Mouse (Mus musculus) limb, embryonic 13.5 days (tissue): ENCODE measurements at regions not wholly inside any gene's neighbourhood (a gene's known extent, or its start where the extent isn't known, plus 50 kb on each side); places are given as distances from the start of the nearest gene placed in this dataset.
"Not testable (repeated sequence)": the region's sequence is repeated elsewhere in the genome, so short reads cannot be mapped to it uniquely, and the experiment has no call there.

ENCODE experiments used
- ATAC-seq: fragments of 200-750 bp; cut with Nextera tagmentation; 2 replicates; pipeline ENCODE4 v1.8.0; 2017; ENCODE audit warnings: low read depth, moderate number of reproducible peaks, moderate TSS enrichment; ENCODE audit not compliant: low FRiP score
- H3K27ac ChIP-seq: fragments of 300-500 bp; sonication (generic); 2 replicates; pipeline ENCODE4 v1.5.1; 2015; ENCODE audit warnings: inconsistent platforms, mild to moderate bottlenecking, moderate library complexity
- H3K27me3 ChIP-seq: fragments of 300-500 bp; sonication (generic); 2 replicates; pipeline ENCODE4 v1.6.1; 2015; ENCODE audit warnings: mild to moderate bottlenecking, inconsistent platforms
- H3K36me3 ChIP-seq: fragments of 300-500 bp; sonication (generic); 2 replicates; pipeline ENCODE4 v1.6.1; 2015; ENCODE audit warnings: inconsistent platforms, mild to moderate bottlenecking, moderate library complexity
- H3K4me1 ChIP-seq: fragments of 300-500 bp; sonication (generic); 2 replicates; pipeline ENCODE4 v1.6.1; 2015; ENCODE audit warnings: inconsistent platforms
- H3K4me2 ChIP-seq: fragments of 300-500 bp; sonication (generic); replicated peaks from 2 replicates; pipeline ENCODE4 v1.6.1; 2015; ENCODE audit warnings: inconsistent platforms, mild to moderate bottlenecking, moderate library complexity
- H3K4me3 ChIP-seq: fragments of 300-500 bp; sonication (generic); 2 replicates; pipeline ENCODE4 v1.5.1; 2015; ENCODE audit warnings: moderate library complexity, mild to moderate bottlenecking, inconsistent platforms
- H3K9ac ChIP-seq: fragments of 300-500 bp; sonication (generic); 2 replicates; pipeline ENCODE4 v1.6.1; 2015; ENCODE audit warnings: mild to moderate bottlenecking, inconsistent platforms
- H3K9me3 ChIP-seq: fragments of 300-500 bp; sonication (generic); 2 replicates; pipeline ENCODE4 v1.6.1; 2016; ENCODE audit warnings: inconsistent platforms
- WGBS: fragments of 180-500 bp; shearing (Covaris S2); methylation state at CpG from one replicate; pipeline ENCODE4 v1.1.7; 2015; 5-methylcytosine and 5-hydroxymethylcytosine counted together

- Histone ChIP-seq H3K4me2 (no peak overlapping the region), H3K4me1 (no peaks in the 10 kb centered on the region), H3K9ac (no peak overlapping the region), H3K4me3 (no peak overlapping the region), H3K27ac (no peak overlapping the region), H3K27me3 (no peaks in the 10 kb centered on the region), H3K36me3 (no peaks in the 10 kb centered on the region), H3K9me3 (no peaks in the 10 kb centered on the region)
- ATAC-seq, result no peak
- WGBS, result 79% methylated on average over 1 of the region's 1 CpGs
These were observed 436.6 kb upstream of the Cdh5 start for GRCm38 (mm10) chr8:103664796-103665195.

GRCm38 (mm10) chr8:103686233-103686632, 415.2 kb upstream of the Cdh5 start:
- H3K4me3 ChIP-seq, H3K36me3 ChIP-seq, H3K27ac ChIP-seq, H3K9ac ChIP-seq, H3K27me3 ChIP-seq, H3K9me3 ChIP-seq, H3K4me2 ChIP-seq, ATAC-seq: not testable (repeated sequence)
- 81% methylated on average over 5 of the region's 5 CpGs for WGBS
- 0 out of 2 replicates have a peak, but pooled peaks cover 12% of the 10 kb centered on the region for H3K4me1 ChIP-seq

GRCm38 (mm10) chr8:103690438-103690837, 411.0 kb upstream of the Cdh5 start:
- Histone ChIP-seq H3K4me1 (peaks cover 26% of the 10 kb centered on the region), H3K36me3 (no peaks in the 10 kb centered on the region), H3K27me3 (no peaks in the 10 kb centered on the region), H3K4me3 (no peak overlapping the region), H3K4me2 (no peak overlapping the region), H3K9ac (no peak overlapping the region), H3K9me3 (no peaks in the 10 kb centered on the region), H3K27ac (peak overlapping the region; percentile 29; the same call in 1 of the 2 replicates)
- ATAC-seq, result peak; percentile 64
- 26% methylated on average over 1 of the region's 1 CpGs for WGBS

- WGBS, result 93% methylated on average over 8 of the region's 8 CpGs
- Histone ChIP-seq H3K4me1 (peaks cover 26% of the 10 kb centered on the region), H3K9ac (no peak overlapping the region), H3K36me3 (no peaks in the 10 kb centered on the region), H3K27ac (no peak overlapping the region), H3K9me3 (0 out of 2 replicates have a peak, but pooled peaks cover 5% of the 10 kb centered on the region), H3K4me2 (no peak overlapping the region), H3K27me3 (no peaks in the 10 kb centered on the region), H3K4me3 (no peak overlapping the region)
- no peak for ATAC-seq
These were observed 407.9 kb upstream of the Cdh5 start for GRCm38 (mm10) chr8:103693531-103693930.

GRCm38 (mm10) chr8:103694331-103694891, 407.0 kb upstream of the Cdh5 start:
- H3K4me1 ChIP-seq, result peaks cover 26% of the 10 kb centered on the region
- H3K9me3 ChIP-seq, result 0 out of 2 replicates have a peak, but pooled peaks cover 5% of the 10 kb centered on the region
- ATAC-seq, result peak; percentile 82
- no peaks in the 10 kb centered on the region for H3K27me3 ChIP-seq
- no peak overlapping the region for H3K9ac ChIP-seq
- H3K4me2 ChIP-seq, result peak overlapping the region; percentile 36
- no peaks in the 10 kb centered on the region for H3K36me3 ChIP-seq
- 13% methylated on average over 7 of the region's 7 CpGs for WGBS
- no peak overlapping the region for H3K4me3 ChIP-seq
- peak overlapping the region; percentile 39; the same call in 1 of the 2 replicates for H3K27ac ChIP-seq

GRCm38 (mm10) chr8:103699016-103699520, 402.4 kb upstream of the Cdh5 start:
- Histone ChIP-seq H3K4me2 (no peak overlapping the region), H3K9me3 (0 out of 2 replicates have a peak, but pooled peaks cover 5% of the 10 kb centered on the region), H3K9ac (no peak overlapping the region), H3K27me3 (no peaks in the 10 kb centered on the region), H3K36me3 (no peaks in the 10 kb centered on the region), H3K4me3 (no peak overlapping the region), H3K27ac (no peak overlapping the region), H3K4me1 (peaks cover 9% of the 10 kb centered on the region)
- ATAC-seq, result no peak
- 87% methylated on average over 1 of the region's 1 CpGs for WGBS

GRCm38 (mm10) chr8:103702236-103702635, 399.2 kb upstream of the Cdh5 start:
- no peak overlapping the region for H3K4me2 ChIP-seq
- H3K4me3 ChIP-seq, result no peak overlapping the region
- no peaks in the 10 kb centered on the region for H3K27me3 ChIP-seq
- no peaks in the 10 kb centered on the region for H3K36me3 ChIP-seq
- no peaks in the 10 kb centered on the region for H3K4me1 ChIP-seq
- peaks cover 15% of the 10 kb centered on the region for H3K9me3 ChIP-seq
- no peak overlapping the region for H3K9ac ChIP-seq
- 71% methylated on average over 2 of the region's 2 CpGs for WGBS
- no peak overlapping the region for H3K27ac ChIP-seq
- no peak for ATAC-seq

- H3K9ac ChIP-seq, result no peak overlapping the region
- H3K4me3 ChIP-seq, result no peak overlapping the region
- H3K36me3 ChIP-seq, result no peaks in the 10 kb centered on the region
- H3K9me3 ChIP-seq, result peaks cover 11% of the 10 kb centered on the region
- no peak overlapping the region for H3K27ac ChIP-seq
- 78% methylated on average over 2 of the region's 2 CpGs for WGBS
- H3K27me3 ChIP-seq, result no peaks in the 10 kb centered on the region
- ATAC-seq, result no peak
- no peak overlapping the region for H3K4me2 ChIP-seq
- no peaks in the 10 kb centered on the region for H3K4me1 ChIP-seq
These were observed 395.3 kb upstream of the Cdh5 start for GRCm38 (mm10) chr8:103706084-103706483.

GRCm38 (mm10) chr8:103710871-103711270, 390.6 kb upstream of the Cdh5 start:
- H3K27ac ChIP-seq, H3K4me1 ChIP-seq, H3K4me2 ChIP-seq, ATAC-seq, H3K9ac ChIP-seq, H3K4me3 ChIP-seq, H3K27me3 ChIP-seq, H3K36me3 ChIP-seq: not testable (repeated sequence)
- peaks cover 11% of the 10 kb centered on the region for H3K9me3 ChIP-seq
- 91% methylated on average over 7 of the region's 7 CpGs for WGBS

GRCm38 (mm10) chr8:103717723-103718122, 383.7 kb upstream of the Cdh5 start:
- H3K4me2 ChIP-seq, result no peak overlapping the region
- H3K9me3 ChIP-seq, result no peaks in the 10 kb centered on the region
- no peak for ATAC-seq
- no peaks in the 10 kb centered on the region for H3K4me1 ChIP-seq
- no peaks in the 10 kb centered on the region for H3K36me3 ChIP-seq
- no peak overlapping the region for H3K4me3 ChIP-seq
- 77% methylated on average over 4 of the region's 4 CpGs for WGBS
- H3K27ac ChIP-seq, result no peak overlapping the region
- H3K9ac ChIP-seq, result no peak overlapping the region
- H3K27me3 ChIP-seq, result no peaks in the 10 kb centered on the region

- 88% methylated on average over 3 of the region's 3 CpGs for WGBS
- Histone ChIP-seq H3K9me3 (no peaks in the 10 kb centered on the region), H3K27me3 (no peaks in the 10 kb centered on the region), H3K27ac (no peak overlapping the region), H3K4me3 (no peak overlapping the region), H3K36me3 (no peaks in the 10 kb centered on the region), H3K9ac (no peak overlapping the region), H3K4me1 (no peaks in the 10 kb centered on the region), H3K4me2 (no peak overlapping the region)
- ATAC-seq, result no peak
These were observed 368.0 kb upstream of the Cdh5 start for GRCm38 (mm10) chr8:103733466-103733865.

- Histone ChIP-seq H3K4me2 (no peak overlapping the region), H3K9me3 (no peaks in the 10 kb centered on the region), H3K36me3 (no peaks in the 10 kb centered on the region), H3K4me1 (peaks cover 12% of the 10 kb centered on the region; the same call in 1 of the 2 replicates), H3K4me3 (no peak overlapping the region), H3K27me3 (no peaks in the 10 kb centered on the region), H3K9ac (no peak overlapping the region), H3K27ac (no peak overlapping the region)
- WGBS, result 57% methylated on average over 8 of the region's 8 CpGs
- no peak for ATAC-seq
These were observed 363.1 kb upstream of the Cdh5 start for GRCm38 (mm10) chr8:103738330-103738729.

- 72% methylated on average over 8 of the region's 8 CpGs for WGBS
These were observed 360.0 kb upstream of the Cdh5 start for GRCm38 (mm10) chr8:103741395-103741794.

More at GRCm38 (mm10) chr8:103741395-103741794, 360.0 kb upstream of the Cdh5 start:
- Histone ChIP-seq H3K4me1 (peaks cover 15% of the 10 kb centered on the region; the same call in 1 of the 2 replicates), H3K27me3 (no peaks in the 10 kb centered on the region), H3K9ac (no peak overlapping the region), H3K4me3 (no peak overlapping the region), H3K36me3 (no peaks in the 10 kb centered on the region), H3K9me3 (no peaks in the 10 kb centered on the region), H3K27ac (no peak overlapping the region), H3K4me2 (no peak overlapping the region)
- no peak for ATAC-seq
